Comparison of ENCODE assay signal across 8 mouse cellular contexts in genomic region chr17:25823452-25823851, GRCm38 (mm10). TPM values are rescaled to one million over a fixed set of nuclear protein-coding genes. Genes with fewer than 3 reads are reported as not detected.
DNase-seq lines count a peak whose midpoint lies in the region; ATAC-seq and TF ChIP-seq lines count a peak whose summit lies in the region.

TSS of gene Wdr24 (plus strand) at chr17:25823627.

- H3K4me2 ChIP-seq in lung, embryonic 14.5 days = peak within 1 kb of the TSS; percentile 98

- TF ChIP-seq EP300 in MEL (IDR thresholded peaks at IDR 0.05; ENCODE audit: low read depth in 1 of 2, low read length in 2 of 2) = no peak

- peak; percentile 74 for ATAC-seq in lung, embryonic 14.5 days (ENCODE audit: insufficient read depth)

- under 1% methylated on average over 18 of the region's 18 CpGs for WGBS in forebrain, embryonic 10.5 days
- WGBS in lung, embryonic 14.5 days = under 1% methylated on average over 18 of the region's 18 CpGs
- WGBS in olfactory bulb, adult 2 months = under 1% methylated on average over 18 of the region's 18 CpGs

- peak within 1 kb of the TSS; percentile 50 for H3K27ac ChIP-seq in MEL (ENCODE audit: control insufficient read depth, low read depth, low read length)
- H3K27ac ChIP-seq in forebrain, embryonic 10.5 days = peak within 1 kb of the TSS; percentile 87
- H3K27ac ChIP-seq in layer of hippocampus, adult 2 months = peak within 1 kb of the TSS; percentile 92
- peak within 1 kb of the TSS; percentile 63 for H3K27ac ChIP-seq in lung, embryonic 14.5 days (ENCODE audit: low read depth)
- H3K27ac ChIP-seq in olfactory bulb, adult 2 months (ENCODE audit: insufficient read depth, low read depth, low read length) = peak within 1 kb of the TSS; percentile 81

- peaks cover 0 to 6% of the 10 kb centered on the region in 2 experiments; a peak in 2 of 4 replicates for H3K36me3 ChIP-seq in MEL (ENCODE audit: control insufficient read depth in 1 of 2, insufficient read depth in 2 of 2, low read length in 2 of 2)
- H3K36me3 ChIP-seq in forebrain, embryonic 10.5 days (replicated peaks) = peaks cover 31% of the 10 kb centered on the region
- H3K36me3 ChIP-seq in lung, embryonic 14.5 days (ENCODE audit: insufficient read depth) = peaks cover 30% of the 10 kb centered on the region

- no peaks in the 10 kb centered on the region; a peak in 1 of 4 replicates for H3K27me3 ChIP-seq in MEL (ENCODE audit: control insufficient read depth in 1 of 2, insufficient read depth in 2 of 2, low read length in 2 of 2)
- H3K27me3 ChIP-seq in forebrain, embryonic 10.5 days (ENCODE audit: poor library complexity, severe bottlenecking) = peaks cover 25% of the 10 kb centered on the region
- H3K27me3 ChIP-seq in lung, embryonic 14.5 days (ENCODE audit: insufficient read depth, low read length) = peaks cover 20% of the 10 kb centered on the region

- peak within 1 kb of the TSS; percentile 72 for H3K9ac ChIP-seq in MEL (ENCODE audit: control insufficient read depth, low read depth, low read length, poor library complexity, severe bottlenecking)
- peak within 1 kb of the TSS; percentile 74 for H3K9ac ChIP-seq in lung, embryonic 14.5 days

- peak in 1 of 2 experiments; percentile 93; a peak in 2 of 4 replicates for TF ChIP-seq POLR2A in MEL (IDR thresholded peaks at IDR 0.05; ENCODE audit: control insufficient read depth in 1 of 2, insufficient read depth in 1 of 2, low read depth in 1 of 2, low read length in 2 of 2, poor library complexity in 1 of 2)
- TF ChIP-seq POLR2A in olfactory bulb, adult 2 months (IDR thresholded peaks at IDR 0.05; ENCODE audit: insufficient read depth, low read depth, low read length) = no peak

- peaks cover 26% of the 10 kb centered on the region for H3K79me2 ChIP-seq in MEL (ENCODE audit: control insufficient read depth, insufficient read depth, low read length, poor library complexity)

- peak within 1 kb of the TSS; percentile 73 to 89 for H3K4me3 ChIP-seq in MEL (ENCODE audit: control insufficient read depth in 1 of 2, insufficient read depth in 1 of 2, low read depth in 2 of 2, low read length in 2 of 2)
- peak within 1 kb of the TSS; percentile 72 for H3K4me3 ChIP-seq in forebrain, embryonic 10.5 days
- H3K4me3 ChIP-seq in layer of hippocampus, adult 2 months = peak within 1 kb of the TSS; percentile 61
- peak within 1 kb of the TSS; percentile 67 for H3K4me3 ChIP-seq in lung, embryonic 14.5 days (ENCODE audit: low read depth, low read length)
- peak within 1 kb of the TSS; percentile 71 for H3K4me3 ChIP-seq in olfactory bulb, adult 2 months (ENCODE audit: insufficient read depth, low read depth, low read length)

- peaks cover 0 to 18% of the 10 kb centered on the region in 2 experiments; a peak in 2 of 4 replicates for H3K4me1 ChIP-seq in MEL (ENCODE audit: control insufficient read depth in 1 of 2, insufficient read depth in 2 of 2, low read length in 2 of 2)
- H3K4me1 ChIP-seq in forebrain, embryonic 10.5 days = peaks cover 60% of the 10 kb centered on the region
- H3K4me1 ChIP-seq in lung, embryonic 14.5 days (ENCODE audit: insufficient read depth) = peaks cover 16% of the 10 kb centered on the region
- H3K4me1 ChIP-seq in olfactory bulb, adult 2 months (ENCODE audit: control insufficient read depth, insufficient read depth, low read length) = peaks cover 45% of the 10 kb centered on the region

- no peaks in the 10 kb centered on the region for H3K9me3 ChIP-seq in MEL (replicated peaks; ENCODE audit: insufficient read depth, low read length)
- H3K9me3 ChIP-seq in forebrain, embryonic 10.5 days = no peaks in the 10 kb centered on the region
- no peaks in the 10 kb centered on the region for H3K9me3 ChIP-seq in lung, embryonic 14.5 days (ENCODE audit: low read depth, low read length)

- DNase-seq in MEL (ENCODE audit: low read depth, low spot score) = peak; percentile 96
- peak; percentile 82 for DNase-seq in c-Kit-positive CD71-negative TER-119-negative erythroid progenitor cells, embryonic 14.5 days (ENCODE audit: low read depth)
- DNase-seq in forebrain, embryonic 10.5 days (ENCODE audit: extremely low spot score, low spot score) = peak; percentile 73
- DNase-seq in heart, postnatal 4 days = peak; percentile 82
- peak; percentile 81 to 83 for DNase-seq in layer of hippocampus, adult 2 months (ENCODE audit: low spot score in 2 of 2)
- peak; percentile 96 for DNase-seq in lung, embryonic 14.5 days
- peak; percentile 73 to 75 for DNase-seq in thymus, postnatal 36 days

- TF ChIP-seq CTCF in MEL (IDR thresholded peaks at IDR 0.05 in 2 of 3, conservative IDR thresholded peaks at IDR 0.05 in 1 of 3; ENCODE audit: control insufficient read depth in 1 of 3, insufficient read depth in 1 of 3, low read depth in 2 of 3, low read length in 3 of 3, poor library complexity in 1 of 3, severe bottlenecking in 1 of 3) = no peak
- no peak for TF ChIP-seq CTCF in layer of hippocampus, adult 2 months (conservative IDR thresholded peaks at IDR 0.05)
- no peak for TF ChIP-seq CTCF in lung, embryonic 14.5 days (IDR thresholded peaks at IDR 0.05; ENCODE audit: low read depth)
- TF ChIP-seq CTCF in olfactory bulb, adult 2 months (IDR thresholded peaks at IDR 0.05; ENCODE audit: insufficient read depth, low read depth, low read length) = no peak

- no peak for TF ChIP-seq RAD21 in MEL (IDR thresholded peaks at IDR 0.05; ENCODE audit: low read depth, low read length)

TF ChIP-seq in MEL, 35 proteins besides CTCF, POLR2A, EP300 and RAD21:
- no peak for TF ChIP-seq UBTF (IDR thresholded peaks at IDR 0.05; ENCODE audit: borderline replicate concordance, insufficient read depth, low read depth, low read length)
- peak; percentile 96 for TF ChIP-seq HCFC1 (IDR thresholded peaks at IDR 0.05; ENCODE audit: low read depth, low read length)
- peak; percentile 76 for TF ChIP-seq POLR2AphosphoS2 (IDR thresholded peaks at IDR 0.05; ENCODE audit: low read length)
- peak; percentile 75 for TF ChIP-seq KAT2A (conservative IDR thresholded peaks at IDR 0.05; ENCODE audit: low read depth, low read length)
- peak; percentile 27; the same call in 1 of the 2 replicates for TF ChIP-seq MAZ (IDR thresholded peaks at IDR 0.05; ENCODE audit: low read depth, low read length)
- no peak for TF ChIP-seq MYB (IDR thresholded peaks at IDR 0.05; ENCODE audit: low read depth, low read length)
- TF ChIP-seq ZMIZ1 (IDR thresholded peaks at IDR 0.05; ENCODE audit: low read depth, low read length) = peak; percentile 68; the same call in 1 of the 2 replicates
- peak; percentile 83 for TF ChIP-seq TCF12 (IDR thresholded peaks at IDR 0.05; ENCODE audit: low read depth, low read length)
- TF ChIP-seq ELF1 (IDR thresholded peaks at IDR 0.05; ENCODE audit: low read depth, low read length) = peak; percentile 88
- TF ChIP-seq TBP (IDR thresholded peaks at IDR 0.05; ENCODE audit: low read depth, low read length) = peak; percentile 97
- peak; percentile 77 for TF ChIP-seq MYC (IDR thresholded peaks at IDR 0.05; ENCODE audit: low read depth, low read length)
- peak; percentile 89 for TF ChIP-seq SIN3A (IDR thresholded peaks at IDR 0.05; ENCODE audit: low read length)
- no peak for TF ChIP-seq SMC3 (IDR thresholded peaks at IDR 0.05; ENCODE audit: low read depth, low read length)
- TF ChIP-seq NELFE (IDR thresholded peaks at IDR 0.05; ENCODE audit: low read depth, low read length) = peak; percentile 85
TF ChIP-seq in MEL: peak in this region for 11.

RNA-seq across cellular contexts. Expression of gene Wdr24, which starts in this region (rescaled TPM):
- total RNA-seq in MEL (2012; rRNA removed) = 29.4 and 38.8 TPM in 2 replicates
- polyA plus RNA-seq in MEL (2012; ENCODE audit: insufficient read depth in 1 of 2, insufficient read length in 2 of 2, low read depth in 1 of 2, low replicate concordance in 2 of 2, missing spikeins in 1 of 2) = 10 to 100 TPM in 1 of 2 experiments, not detected in 1; 35.0 TPM
- 29.6 and 34.0 TPM in 2 replicates for polyA plus RNA-seq in forebrain, embryonic 10.5 days (2016; fragmentation: Nextera tagmentation; extraction: Ambion mirVana)
- 10 to 100 TPM in 1 of 2 experiments, 1 to 10 TPM in 1; 10.0 to 12.3 TPM for total RNA-seq in heart, postnatal 4 days (2021)
- total RNA-seq in layer of hippocampus, adult 2 months (2021) = 10 to 100 TPM; 27.9 to 28.9 TPM
- 24.6 and 26.0 TPM in 2 replicates for polyA plus RNA-seq in lung, embryonic 14.5 days (2014; fragmentation: Nextera tagmentation; extraction: Ambion mirVana)
- polyA plus RNA-seq in olfactory bulb, adult 2 months (2012; ENCODE audit: insufficient read depth, insufficient read length, low replicate concordance, missing spikeins) = not detected in 2 replicates

Comparison
In these comparisons a context has a peak if more than half of its experiments do, and no peak if none do; other contexts are left out.
1. Peak in every context shown above with its lines: DNase-seq, ATAC-seq, H3K4me3 ChIP-seq and H3K27ac ChIP-seq.
2. RNA of gene Wdr24 (polyA plus RNA-seq): 35.0 TPM in MEL, 29.6 to 34.0 TPM in forebrain, embryonic 10.5 days and 24.6 to 26.0 TPM in lung, embryonic 14.5 days; not detected in olfactory bulb, adult 2 months; every median in the first group is over 10 times any median in the second.